Mouse (Mus musculus) stomach, postnatal 0 days (tissue): ENCODE results near the gene Taf11.

Source experiments
- CTCF ChIP-seq: IDR thresholded peaks from 2 replicates; pipeline ENCODE4 v1.5.1; 2016; ENCODE audit warnings: antibody characterized with exemption, low read depth, mild to moderate bottlenecking, moderate library complexity
- EP300 ChIP-seq: optimal IDR thresholded peaks from 2 replicates; pipeline ENCODE3; 2016; ENCODE audit warnings: antibody characterized with exemption

DNA sequence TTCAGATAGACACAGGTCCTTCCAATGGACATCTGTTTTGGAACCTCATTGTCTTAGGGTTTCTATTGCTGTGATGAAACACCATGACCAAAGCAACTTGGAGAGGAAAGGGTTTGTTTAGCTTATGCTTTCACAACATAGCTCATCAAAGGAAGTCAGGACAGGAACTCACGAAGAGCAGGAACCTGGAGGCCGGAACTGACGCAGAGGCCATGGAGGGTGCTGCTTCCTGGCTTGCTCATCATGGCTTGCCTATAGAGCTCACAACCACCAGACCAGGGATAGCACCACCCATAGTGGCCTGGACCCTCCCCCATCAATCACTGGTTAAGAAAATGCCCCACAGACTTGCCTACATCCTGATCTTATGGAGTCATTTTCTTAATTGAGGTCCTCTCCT lies 25.4 kb upstream of the Taf11 start:
- TF ChIP-seq CTCF (no peak), EP300 (no peak)
